Mouse (Mus musculus): ENCODE results near the gene B4galnt1. TPM values are rescaled to one million over a fixed set of nuclear protein-coding genes. Genes with fewer than 3 reads are reported as not detected.

The B4galnt1 gene
- polyA plus RNA-seq, 1 experiment from 2014 or later: 73.7 TPM

- H3K36me3 ChIP-seq (replicated peaks; ENCODE audit: control insufficient read depth, insufficient read depth): 0 out of 2 replicates have a peak, but pooled peaks cover 5% of the 10 kb centered on the region
- H3K4me1 ChIP-seq (replicated peaks; ENCODE audit: control insufficient read depth, insufficient read depth, low read length): peaks cover 33% of the 10 kb centered on the region
- H3K9me3 ChIP-seq (ENCODE audit: control insufficient read depth, low read length): no peaks in the 10 kb centered on the region
- 2% methylated on average over 34 of the region's 34 CpGs for WGBS
- no peak for ATAC-seq (ENCODE audit: low FRiP score)
- H3K27ac ChIP-seq: no peak within 1 kb of the TSS
- H3K9ac ChIP-seq: peak within 1 kb of the TSS; percentile 31; the same call in 1 of the 2 replicates
- peak within 1 kb of the TSS; percentile 43 for H3K4me2 ChIP-seq (replicated peaks)
- peak within 1 kb of the TSS; percentile 14; the same call in 1 of the 2 replicates for H3K4me3 ChIP-seq (replicated peaks; ENCODE audit: low read length)
- H3K27me3 ChIP-seq (ENCODE audit: control insufficient read depth, insufficient read depth, low read length): peaks cover 72% of the 10 kb centered on the region
- DNase-seq (ENCODE audit: low spot score): no peak
Observed at GRCm38 (mm10) chr10:127179871-127180694, 15.1 kb downstream of the B4galnt1 start, which contains the start of gene Slc26a10. Gene Slc26a10, minus strand, starts transcription at chr10:127180645.

GRCm38 (mm10) chr10:127180695-127181047 lies 15.6 kb downstream of the B4galnt1 start:
- Histone ChIP-seq H3K9ac (no peak overlapping the region), H3K36me3 (replicated peaks; ENCODE audit: control insufficient read depth, insufficient read depth) (0 out of 2 replicates have a peak, but pooled peaks cover 5% of the 10 kb centered on the region), H3K27ac (no peak overlapping the region), H3K4me3 (replicated peaks; ENCODE audit: low read length) (peak overlapping the region; percentile 14; the same call in 1 of the 2 replicates), H3K9me3 (ENCODE audit: control insufficient read depth, low read length) (no peaks in the 10 kb centered on the region), H3K4me1 (replicated peaks; ENCODE audit: control insufficient read depth, insufficient read depth, low read length) (peaks cover 33% of the 10 kb centered on the region), H3K4me2 (replicated peaks) (peak overlapping the region; percentile 43; the same call in 1 of the 2 replicates), H3K27me3 (ENCODE audit: control insufficient read depth, insufficient read depth, low read length) (peaks cover 67% of the 10 kb centered on the region)
- no peak for DNase-seq (ENCODE audit: low spot score)
- 19% methylated on average over 3 of the region's 3 CpGs for WGBS
- ATAC-seq (ENCODE audit: low FRiP score): no peak

GRCm38 (mm10) chr10:127181566-127181965 lies 16.5 kb downstream of the B4galnt1 start:
- H3K4me3 ChIP-seq (replicated peaks; ENCODE audit: low read length): no peak overlapping the region
- DNase-seq (ENCODE audit: low spot score) (no peak), ATAC-seq (ENCODE audit: low FRiP score) (no peak)
- no peaks in the 10 kb centered on the region for H3K9me3 ChIP-seq (ENCODE audit: control insufficient read depth, low read length)
- no peak overlapping the region for H3K4me2 ChIP-seq (replicated peaks)
- 63% methylated on average over 6 of the region's 6 CpGs for WGBS
- H3K27ac ChIP-seq: no peak overlapping the region
- H3K36me3 ChIP-seq (replicated peaks; ENCODE audit: control insufficient read depth, insufficient read depth): 0 out of 2 replicates have a peak, but pooled peaks cover 8% of the 10 kb centered on the region
- peaks cover 58% of the 10 kb centered on the region for H3K27me3 ChIP-seq (ENCODE audit: control insufficient read depth, insufficient read depth, low read length)
- no peak overlapping the region for H3K9ac ChIP-seq
- peaks cover 33% of the 10 kb centered on the region for H3K4me1 ChIP-seq (replicated peaks; ENCODE audit: control insufficient read depth, insufficient read depth, low read length)

- 0 out of 2 replicates have a peak, but pooled peaks cover 9% of the 10 kb centered on the region for H3K36me3 ChIP-seq (replicated peaks; ENCODE audit: control insufficient read depth, insufficient read depth)
- DNase-seq (ENCODE audit: low spot score): no peak
- H3K27ac ChIP-seq: no peak overlapping the region
- H3K9ac ChIP-seq: no peak overlapping the region
- peaks cover 48% of the 10 kb centered on the region for H3K27me3 ChIP-seq (ENCODE audit: control insufficient read depth, insufficient read depth, low read length)
- no peak overlapping the region for H3K4me2 ChIP-seq (replicated peaks)
- ATAC-seq (ENCODE audit: low FRiP score): no peak
- peaks cover 36% of the 10 kb centered on the region for H3K4me1 ChIP-seq (replicated peaks; ENCODE audit: control insufficient read depth, insufficient read depth, low read length)
- H3K9me3 ChIP-seq (ENCODE audit: control insufficient read depth, low read length): no peaks in the 10 kb centered on the region
- no peak overlapping the region for H3K4me3 ChIP-seq (replicated peaks; ENCODE audit: low read length)
- WGBS: 73% methylated on average over 4 of the region's 4 CpGs
Observed at GRCm38 (mm10) chr10:127182624-127183023, 17.6 kb downstream of the B4galnt1 start.

- Histone ChIP-seq H3K9ac (0 out of 2 replicates have a peak overlapping the region, but pooled peaks have one; percentile 20), H3K27ac (no peak overlapping the region), H3K4me2 (replicated peaks) (peak overlapping the region; percentile 28), H3K4me1 (replicated peaks; ENCODE audit: control insufficient read depth, insufficient read depth, low read length) (peaks cover 27% of the 10 kb centered on the region), H3K27me3 (ENCODE audit: control insufficient read depth, insufficient read depth, low read length) (peaks cover 36% of the 10 kb centered on the region), H3K9me3 (ENCODE audit: control insufficient read depth, low read length) (no peaks in the 10 kb centered on the region), H3K36me3 (replicated peaks; ENCODE audit: control insufficient read depth, insufficient read depth) (0 out of 2 replicates have a peak, but pooled peaks cover 9% of the 10 kb centered on the region), H3K4me3 (replicated peaks; ENCODE audit: low read length) (no peak overlapping the region)
- DNase-seq (ENCODE audit: low spot score) (no peak), ATAC-seq (ENCODE audit: low FRiP score) (no peak)
- 14% methylated on average over 20 of the region's 20 CpGs for WGBS
Observed at GRCm38 (mm10) chr10:127183759-127184158, 18.7 kb downstream of the B4galnt1 start.

- H3K27me3 ChIP-seq (ENCODE audit: control insufficient read depth, insufficient read depth, low read length): peaks cover 23% of the 10 kb centered on the region
- H3K27ac ChIP-seq: no peak overlapping the region
- no peak overlapping the region for H3K4me3 ChIP-seq (replicated peaks; ENCODE audit: low read length)
- ATAC-seq (ENCODE audit: low FRiP score): no peak
- H3K4me2 ChIP-seq (replicated peaks): no peak overlapping the region
- DNase-seq (ENCODE audit: low spot score): no peak
- peaks cover 31% of the 10 kb centered on the region for H3K4me1 ChIP-seq (replicated peaks; ENCODE audit: control insufficient read depth, insufficient read depth, low read length)
- H3K36me3 ChIP-seq (replicated peaks; ENCODE audit: control insufficient read depth, insufficient read depth): 0 out of 2 replicates have a peak, but pooled peaks cover 9% of the 10 kb centered on the region
- WGBS: 71% methylated on average over 9 of the region's 9 CpGs
- no peak overlapping the region for H3K9ac ChIP-seq
- no peaks in the 10 kb centered on the region for H3K9me3 ChIP-seq (ENCODE audit: control insufficient read depth, low read length)
Observed at GRCm38 (mm10) chr10:127185101-127185500, 20.1 kb downstream of the B4galnt1 start.

DNA sequence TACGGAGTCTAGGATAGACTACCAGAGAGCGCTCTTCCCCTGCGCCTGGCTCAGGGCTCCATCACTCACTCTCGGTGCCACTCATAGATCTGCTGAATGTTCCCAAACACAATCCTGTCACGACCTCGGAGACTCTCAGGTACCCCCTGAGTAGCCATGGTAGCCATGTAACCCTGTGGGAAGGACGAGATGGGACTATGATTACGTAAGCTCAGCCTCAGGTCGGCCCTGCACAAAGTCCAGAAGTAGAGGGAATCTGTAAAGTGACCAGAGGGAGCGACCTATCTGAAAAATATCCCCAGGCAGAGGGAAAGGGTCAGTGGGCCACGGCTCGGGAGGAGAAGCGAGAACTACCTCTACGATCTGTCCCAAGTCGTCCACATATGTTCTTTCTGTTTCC lies 20.5 kb downstream of the B4galnt1 start:
- Histone ChIP-seq H3K9me3 (ENCODE audit: control insufficient read depth, low read length) (no peaks in the 10 kb centered on the region), H3K4me1 (replicated peaks; ENCODE audit: control insufficient read depth, insufficient read depth, low read length) (peaks cover 27% of the 10 kb centered on the region), H3K9ac (no peak overlapping the region), H3K27ac (no peak overlapping the region), H3K4me2 (replicated peaks) (no peak overlapping the region), H3K27me3 (ENCODE audit: control insufficient read depth, insufficient read depth, low read length) (peaks cover 19% of the 10 kb centered on the region), H3K36me3 (replicated peaks; ENCODE audit: control insufficient read depth, insufficient read depth) (peaks cover 11% of the 10 kb centered on the region; the same call in 1 of the 2 replicates), H3K4me3 (replicated peaks; ENCODE audit: low read length) (no peak overlapping the region)
- WGBS: 91% methylated on average over 15 of the region's 15 CpGs
- ATAC-seq (ENCODE audit: low FRiP score): no peak
- no peak for DNase-seq (ENCODE audit: low spot score)

DNA sequence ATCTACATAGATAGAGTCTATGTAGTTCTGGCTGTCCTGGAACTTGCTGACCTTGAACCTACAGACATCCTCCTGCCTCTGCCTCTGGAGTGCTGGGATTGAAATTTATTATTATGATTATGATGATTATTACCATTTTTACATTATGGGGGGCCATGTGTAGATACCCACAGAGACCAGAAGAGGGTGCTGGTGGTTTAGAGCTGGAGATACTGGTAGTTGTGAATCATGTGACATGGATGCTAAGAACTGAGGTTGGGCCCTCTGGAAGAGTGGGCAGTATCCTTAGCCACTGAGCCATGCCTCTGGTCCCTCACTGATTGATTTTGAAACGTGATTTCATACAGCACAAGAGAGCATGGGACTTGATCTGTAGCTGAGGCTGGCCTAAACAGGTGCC lies 21.4 kb downstream of the B4galnt1 start:
- peaks cover 21% of the 10 kb centered on the region for H3K36me3 ChIP-seq (replicated peaks; ENCODE audit: control insufficient read depth, insufficient read depth)
- H3K9me3 ChIP-seq (ENCODE audit: control insufficient read depth, low read length): no peaks in the 10 kb centered on the region
- H3K4me1 ChIP-seq (replicated peaks; ENCODE audit: control insufficient read depth, insufficient read depth, low read length): peaks cover 26% of the 10 kb centered on the region
- H3K27ac ChIP-seq: no peak overlapping the region
- H3K4me3 ChIP-seq (replicated peaks; ENCODE audit: low read length): no peak overlapping the region
- DNase-seq (ENCODE audit: low spot score): no peak
- no peak for ATAC-seq (ENCODE audit: low FRiP score)
- H3K4me2 ChIP-seq (replicated peaks): no peak overlapping the region
- peaks cover 9% of the 10 kb centered on the region; the same call in 1 of the 2 replicates for H3K27me3 ChIP-seq (ENCODE audit: control insufficient read depth, insufficient read depth, low read length)
- WGBS: 76% methylated on average over 1 of the region's 1 CpGs
- no peak overlapping the region for H3K9ac ChIP-seq

DNA sequence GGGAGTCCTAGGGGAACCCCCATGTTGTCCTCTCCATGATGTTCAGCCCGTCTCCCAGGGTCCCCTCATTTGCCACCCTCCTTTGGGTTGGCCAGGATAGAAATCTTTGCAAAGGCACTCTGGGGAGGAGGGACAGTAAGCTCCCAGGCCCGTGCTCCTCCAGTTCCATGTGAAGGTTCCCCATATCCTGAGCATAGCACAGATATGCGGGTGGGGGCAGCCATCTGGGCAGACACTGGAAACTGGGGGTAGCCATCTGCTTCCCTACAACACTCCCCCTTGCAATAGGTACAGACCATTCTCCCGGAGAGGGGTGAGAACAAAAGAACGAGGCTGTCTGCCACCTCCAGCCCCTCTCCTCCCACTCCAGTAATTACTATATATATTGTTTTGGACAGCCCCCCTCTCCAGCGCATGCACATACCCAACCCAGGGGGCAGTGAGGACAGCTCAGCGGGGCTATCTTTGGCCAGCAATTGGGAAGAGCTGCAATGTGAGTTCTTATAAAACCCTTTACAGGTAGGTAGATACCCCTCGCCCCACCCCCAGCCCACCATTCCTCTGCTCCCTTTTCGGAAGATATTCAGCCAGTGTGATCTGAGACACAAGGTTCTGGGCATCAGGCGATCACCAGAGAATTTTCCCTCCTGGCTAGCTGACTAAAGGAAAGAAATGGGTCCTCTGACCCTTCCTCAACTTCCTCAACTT lies 22.5 kb downstream of the B4galnt1 start:
- H3K4me3 ChIP-seq (replicated peaks; ENCODE audit: low read length): peak overlapping the region; percentile 65
- H3K27ac ChIP-seq: peak overlapping the region; percentile 69
- H3K9ac ChIP-seq: peak overlapping the region; percentile 82
- H3K9me3 ChIP-seq (ENCODE audit: control insufficient read depth, low read length): no peaks in the 10 kb centered on the region
- H3K4me2 ChIP-seq (replicated peaks): peak overlapping the region; percentile 99
- 0 out of 2 replicates have a peak, but pooled peaks have one; percentile 6 for ATAC-seq (ENCODE audit: low FRiP score)
- peaks cover 26% of the 10 kb centered on the region for H3K4me1 ChIP-seq (replicated peaks; ENCODE audit: control insufficient read depth, insufficient read depth, low read length)
- peaks cover 29% of the 10 kb centered on the region for H3K36me3 ChIP-seq (replicated peaks; ENCODE audit: control insufficient read depth, insufficient read depth)
- no peak for DNase-seq (ENCODE audit: low spot score)
- H3K27me3 ChIP-seq (ENCODE audit: control insufficient read depth, insufficient read depth, low read length): no peaks in the 10 kb centered on the region
- WGBS: 31% methylated on average over 10 of the region's 10 CpGs
